Mouse (Mus musculus): ENCODE data around the gene Smchd1. TPM values are rescaled to one million over a fixed set of nuclear protein-coding genes. Genes with fewer than 3 reads are reported as not detected.

The Smchd1 gene
- polyA plus RNA-seq, 1 experiment, result 2.3 TPM

DNA sequence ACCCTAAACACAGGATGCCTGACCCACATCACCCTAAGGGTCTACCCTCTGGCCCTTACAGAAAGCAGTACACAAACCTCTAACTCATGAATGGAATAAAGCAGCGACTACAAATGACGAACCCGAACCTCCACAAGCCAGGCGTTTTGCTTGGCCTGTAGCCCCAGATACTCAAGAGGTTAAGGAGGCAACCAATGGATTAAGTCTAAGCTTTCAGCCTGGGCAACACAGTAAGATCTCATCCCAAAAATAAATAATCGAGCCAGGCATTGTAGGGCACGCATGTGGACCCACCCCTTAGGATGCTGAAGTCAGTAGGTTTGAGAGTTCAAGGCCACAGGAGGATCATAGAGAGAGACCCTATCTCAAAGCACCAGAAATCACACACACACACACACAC is 169.1 kb downstream of the Smchd1 start:
- no peak overlapping the region for H3K27ac ChIP-seq (ENCODE audit: insufficient read depth, low read depth, low read length)
- no peaks in the 10 kb centered on the region for H3K36me3 ChIP-seq (ENCODE audit: control insufficient read depth, insufficient read depth, low read length)
- no peak for TF ChIP-seq POLR2A (IDR thresholded peaks at IDR 0.05; ENCODE audit: low read depth, low read length)
- TF ChIP-seq CTCF (IDR thresholded peaks at IDR 0.05; ENCODE audit: extremely low read depth, insufficient read length, insufficient replicate concordance, low read depth, low read length), result no peak
- WGBS, result 89% methylated on average over 6 of the region's 6 CpGs
- H3K27me3 ChIP-seq (ENCODE audit: control insufficient read depth, insufficient read depth, low read length), result peaks cover 13% of the 10 kb centered on the region
- H3K4me1 ChIP-seq (ENCODE audit: control insufficient read depth, insufficient read depth, insufficient read length, low read length), result no peaks in the 10 kb centered on the region; the same call in 1 of the 2 replicates
- H3K4me3 ChIP-seq (ENCODE audit: low read depth, low read length), result no peak overlapping the region

DNA sequence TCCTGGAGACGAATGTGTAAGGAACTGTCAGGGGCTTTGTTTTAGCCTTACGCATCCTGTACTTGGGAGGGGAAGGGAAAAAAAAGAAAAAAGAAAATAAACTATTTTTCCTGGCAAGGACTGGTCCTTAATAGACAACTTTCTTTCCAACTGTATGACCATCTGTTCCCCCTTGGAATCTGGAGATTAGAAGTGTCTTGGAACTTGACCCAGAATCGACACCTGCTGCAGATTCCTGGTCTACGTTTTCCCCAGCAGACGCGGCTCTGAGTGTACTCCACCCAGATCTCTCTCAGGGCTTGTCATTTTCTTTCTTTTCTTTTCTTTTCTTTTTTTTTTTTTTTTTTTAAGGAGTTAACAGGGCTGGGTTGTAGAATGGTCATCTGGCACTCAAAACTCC is 171.7 kb downstream of the Smchd1 start:
- WGBS, result 35% methylated on average over 6 of the region's 6 CpGs
- Histone ChIP-seq H3K4me3 (ENCODE audit: low read depth, low read length) (no peak overlapping the region), H3K27me3 (ENCODE audit: control insufficient read depth, insufficient read depth, low read length) (no peaks in the 10 kb centered on the region), H3K27ac (ENCODE audit: insufficient read depth, low read depth, low read length) (no peak overlapping the region), H3K4me1 (ENCODE audit: control insufficient read depth, insufficient read depth, insufficient read length, low read length) (no peaks in the 10 kb centered on the region), H3K36me3 (ENCODE audit: control insufficient read depth, insufficient read depth, low read length) (no peaks in the 10 kb centered on the region)
- TF ChIP-seq CTCF (IDR thresholded peaks at IDR 0.05; ENCODE audit: extremely low read depth, insufficient read length, insufficient replicate concordance, low read depth, low read length) (no peak), POLR2A (IDR thresholded peaks at IDR 0.05; ENCODE audit: low read depth, low read length) (no peak)

DNA sequence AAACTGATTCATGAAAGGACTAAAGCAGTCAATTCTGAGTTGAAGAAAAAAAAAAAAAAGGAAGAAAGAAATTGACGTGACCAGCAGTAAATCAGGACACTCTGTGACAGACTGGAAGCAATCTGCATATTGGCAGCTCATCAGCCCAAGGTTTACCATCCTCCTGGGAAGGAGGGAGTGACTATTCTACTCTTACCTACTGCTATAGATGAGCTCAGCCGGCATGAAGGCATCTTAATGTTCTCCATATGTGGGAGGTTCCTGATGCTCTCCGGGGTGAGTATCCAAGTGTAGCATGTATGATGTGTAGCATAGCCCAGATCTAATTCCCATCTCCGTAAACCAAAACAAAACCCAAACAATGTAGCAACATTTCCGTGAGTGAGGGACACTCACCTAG is 173.7 kb downstream of the Smchd1 start:
- Histone ChIP-seq H3K4me1 (ENCODE audit: control insufficient read depth, insufficient read depth, insufficient read length, low read length) (no peaks in the 10 kb centered on the region), H3K4me3 (ENCODE audit: low read depth, low read length) (no peak overlapping the region), H3K36me3 (ENCODE audit: control insufficient read depth, insufficient read depth, low read length) (no peaks in the 10 kb centered on the region), H3K27me3 (ENCODE audit: control insufficient read depth, insufficient read depth, low read length) (no peaks in the 10 kb centered on the region), H3K27ac (ENCODE audit: insufficient read depth, low read depth, low read length) (no peak overlapping the region)
- 74% methylated on average over 5 of the region's 5 CpGs for WGBS
- TF ChIP-seq POLR2A (IDR thresholded peaks at IDR 0.05; ENCODE audit: low read depth, low read length), result no peak
- no peak for TF ChIP-seq CTCF (IDR thresholded peaks at IDR 0.05; ENCODE audit: extremely low read depth, insufficient read length, insufficient replicate concordance, low read depth, low read length)

DNA sequence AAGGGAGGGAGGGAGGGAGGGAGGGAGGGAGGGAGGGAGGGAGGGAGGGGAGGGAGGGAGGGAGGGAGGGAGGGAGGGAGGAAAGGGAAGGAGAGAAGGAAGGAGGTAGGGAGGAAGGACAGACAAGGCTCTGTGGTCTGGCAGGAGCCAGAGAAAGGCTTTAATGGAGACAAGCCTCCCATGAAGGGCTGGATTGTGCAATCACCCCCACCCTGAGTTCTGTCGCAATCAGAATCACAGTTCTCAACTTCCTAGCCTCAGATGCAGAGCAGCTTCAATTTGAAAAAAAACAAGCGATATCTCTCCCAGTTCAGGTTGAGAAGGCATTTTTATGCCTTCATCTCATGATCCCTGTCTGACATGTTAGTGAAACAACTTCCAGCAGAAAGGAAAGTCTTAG is 174.8 kb downstream of the Smchd1 start:
- H3K27me3 ChIP-seq (ENCODE audit: control insufficient read depth, insufficient read depth, low read length), result no peaks in the 10 kb centered on the region
- H3K4me1 ChIP-seq (ENCODE audit: control insufficient read depth, insufficient read depth, insufficient read length, low read length), result no peaks in the 10 kb centered on the region
- no peak overlapping the region for H3K27ac ChIP-seq (ENCODE audit: insufficient read depth, low read depth, low read length)
- H3K4me3 ChIP-seq (ENCODE audit: low read depth, low read length), result no peak overlapping the region
- TF ChIP-seq POLR2A (IDR thresholded peaks at IDR 0.05; ENCODE audit: low read depth, low read length) (no peak), CTCF (IDR thresholded peaks at IDR 0.05; ENCODE audit: extremely low read depth, insufficient read length, insufficient replicate concordance, low read depth, low read length) (no peak)
- 20% methylated on average over 2 of the region's 2 CpGs for WGBS
- H3K36me3 ChIP-seq (ENCODE audit: control insufficient read depth, insufficient read depth, low read length), result no peaks in the 10 kb centered on the region

DNA sequence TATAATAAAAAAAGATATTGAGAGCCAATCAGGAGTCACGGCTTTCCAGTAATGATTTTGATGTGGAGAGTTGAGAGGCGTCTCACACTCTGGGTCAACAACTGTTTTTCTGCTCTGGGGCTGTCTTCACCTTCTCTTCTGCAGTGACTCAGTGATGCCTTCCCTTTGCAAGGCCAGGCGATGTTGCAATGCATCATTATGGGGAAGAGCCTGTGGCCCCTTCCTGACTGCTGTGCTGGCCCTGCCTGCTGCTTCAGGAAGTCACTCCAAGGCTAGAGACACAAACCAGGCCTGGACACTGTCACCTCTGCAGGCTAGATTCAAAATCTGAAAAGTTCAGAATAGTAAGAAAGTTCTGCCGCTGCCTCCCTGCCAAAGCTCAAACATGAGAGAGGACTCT is 175.3 kb downstream of the Smchd1 start:
- Histone ChIP-seq H3K36me3 (ENCODE audit: control insufficient read depth, insufficient read depth, low read length) (no peaks in the 10 kb centered on the region), H3K4me1 (ENCODE audit: control insufficient read depth, insufficient read depth, insufficient read length, low read length) (no peaks in the 10 kb centered on the region), H3K4me3 (ENCODE audit: low read depth, low read length) (no peak overlapping the region), H3K27me3 (ENCODE audit: control insufficient read depth, insufficient read depth, low read length) (no peaks in the 10 kb centered on the region), H3K27ac (ENCODE audit: insufficient read depth, low read depth, low read length) (no peak overlapping the region)
- 80% methylated on average over 4 of the region's 4 CpGs for WGBS
- no peak for TF ChIP-seq POLR2A (IDR thresholded peaks at IDR 0.05; ENCODE audit: low read depth, low read length)
- TF ChIP-seq CTCF (IDR thresholded peaks at IDR 0.05; ENCODE audit: extremely low read depth, insufficient read length, insufficient replicate concordance, low read depth, low read length), result no peak

DNA sequence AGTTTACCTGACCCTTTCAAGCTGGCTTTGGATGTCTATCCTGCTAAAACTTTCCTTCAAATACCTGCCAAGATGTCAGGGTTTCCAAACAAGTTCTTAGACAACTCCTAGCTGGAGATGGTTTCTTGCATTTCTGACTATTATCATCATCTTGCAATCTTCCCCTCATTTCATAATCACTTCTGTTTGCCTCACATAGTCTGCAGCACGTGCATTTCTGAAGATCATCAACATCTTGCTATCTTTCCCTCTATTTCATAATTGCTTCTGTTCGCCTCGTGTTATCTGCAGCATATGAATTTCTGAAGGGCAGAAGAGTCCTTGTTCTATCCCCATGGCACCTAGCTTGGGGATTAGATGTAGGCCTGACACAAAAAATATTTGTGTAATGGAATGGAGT is 180.6 kb downstream of the Smchd1 start:
- Histone ChIP-seq H3K27ac (ENCODE audit: insufficient read depth, low read depth, low read length) (no peak overlapping the region), H3K36me3 (ENCODE audit: control insufficient read depth, insufficient read depth, low read length) (no peaks in the 10 kb centered on the region), H3K27me3 (ENCODE audit: control insufficient read depth, insufficient read depth, low read length) (no peaks in the 10 kb centered on the region), H3K4me3 (ENCODE audit: low read depth, low read length) (no peak overlapping the region), H3K4me1 (ENCODE audit: control insufficient read depth, insufficient read depth, insufficient read length, low read length) (no peaks in the 10 kb centered on the region)
- TF ChIP-seq CTCF (IDR thresholded peaks at IDR 0.05; ENCODE audit: extremely low read depth, insufficient read length, insufficient replicate concordance, low read depth, low read length) (no peak), POLR2A (IDR thresholded peaks at IDR 0.05; ENCODE audit: low read depth, low read length) (no peak)
- 57% methylated on average over 3 of the region's 3 CpGs for WGBS

Other genes starting within 250 kb of the Smchd1 start
- gene Emilin2, start 163.4 kb downstream of the Smchd1 start, polyA plus RNA-seq (2012; rRNA removed), result 0.85 and 2.7 TPM in 2 replicates
- 0.10 and 0.20 TPM in 2 replicates for gene Gm4707, start 15.4 kb downstream of the Smchd1 start, polyA plus RNA-seq (2012; rRNA removed)
- gene Ndc80, start 51.5 kb upstream of the Smchd1 start, polyA plus RNA-seq (2012; rRNA removed), result 0.08 TPM in 2 replicates
- not detected in 2 replicates for gene Spdya, start 76.7 kb upstream of the Smchd1 start, polyA plus RNA-seq (2012; rRNA removed)
- 1.4 and 2.8 TPM in 2 replicates for gene Wdr43, start 140.6 kb upstream of the Smchd1 start, polyA plus RNA-seq (2012; rRNA removed)
- 0.16 and 0.22 TPM in 2 replicates for gene Togaram2, start 197.9 kb upstream of the Smchd1 start, polyA plus RNA-seq (2012; rRNA removed)